Mouse (Mus musculus) limb, embryonic 14.5 days (tissue): ENCODE measurements around the gene Bhlha9. TPM values are rescaled to one million over a fixed set of nuclear protein-coding genes. Genes with fewer than 3 reads are reported as not detected.

Source experiments
- ATAC-seq: fragments of 200-750 bp; cut with Nextera tagmentation; 2 replicates; pipeline ENCODE4 v1.8.0; 2017; ENCODE audit warnings: low read depth, moderate number of reproducible peaks, moderate TSS enrichment; ENCODE audit not compliant: low FRiP score
- DNase-seq: peaks from one replicate; pipeline ENCODE4 v3.0.0-alpha.2; 2015; ENCODE audit warnings: low spot score
- H3K27ac ChIP-seq: fragments of 300-500 bp; sonication (generic); replicated peaks from 2 replicates; pipeline ENCODE4 v1.5.1; 2014; ENCODE audit warnings: low read depth, mild to moderate bottlenecking, low read length, moderate library complexity, mixed read lengths
- H3K27me3 ChIP-seq: fragments of 300-500 bp; sonication (generic); 2 replicates; pipeline ENCODE4 v1.6.1; 2014; ENCODE audit warnings: low read length, mixed read lengths; ENCODE audit not compliant: control insufficient read depth, insufficient read depth
- H3K36me3 ChIP-seq: fragments of 300-500 bp; sonication (generic); 2 replicates; pipeline ENCODE4 v1.6.1; 2014; ENCODE audit warnings: mild to moderate bottlenecking, low read length, moderate library complexity, mixed read lengths; ENCODE audit not compliant: control insufficient read depth, insufficient read depth
- H3K4me1 ChIP-seq: fragments of 300-500 bp; sonication (generic); 2 replicates; pipeline ENCODE4 v1.6.1; 2014; ENCODE audit warnings: antibody characterized with exemption, low read length, mixed read lengths; ENCODE audit not compliant: control insufficient read depth, insufficient read depth
- H3K4me2 ChIP-seq: fragments of 300-500 bp; sonication (generic); replicated peaks from 2 replicates; pipeline ENCODE4 v1.6.1; 2014; ENCODE audit warnings: low read depth, mild to moderate bottlenecking, low read length, moderate library complexity; ENCODE audit not compliant: severe bottlenecking
- H3K4me3 ChIP-seq: fragments of 300-500 bp; sonication (generic); replicated peaks from 2 replicates; pipeline ENCODE4 v1.5.1; 2014; ENCODE audit warnings: low read length
- H3K9ac ChIP-seq: fragments of 300-500 bp; sonication (generic); 2 replicates; pipeline ENCODE4 v1.6.1; 2014; ENCODE audit warnings: mild to moderate bottlenecking, low read depth, low read length, moderate library complexity; ENCODE audit not compliant: severe bottlenecking
- H3K9me3 ChIP-seq: fragments of 300-500 bp; sonication (generic); 2 replicates; pipeline ENCODE4 v1.6.1; 2016; ENCODE audit warnings: low read length; ENCODE audit not compliant: control insufficient read depth
- POLR2A ChIP-seq: fragments of 200-500 bp; IDR thresholded peaks from 2 replicates; pipeline ENCODE4 v1.8.0; 2012; ENCODE audit warnings: inconsistent platforms, mild to moderate bottlenecking, moderate library complexity, borderline replicate concordance; ENCODE audit not compliant: insufficient read depth, insufficient read length; ENCODE audit errors: extremely low read depth
- WGBS: fragments of 180-500 bp; shearing (Covaris S2); extraction: QIAGEN DNeasy Blood & Tissue Kit; methylation state at CpG from one replicate; pipeline ENCODE4 v1.1.7; 2014; 5-methylcytosine and 5-hydroxymethylcytosine counted together
- polyA plus RNA-seq, 2 experiments: library from polyadenylated mRNA; depleted of rRNA in 1 of 2; stranded (reverse) in 1 of 2; unstranded in 1 of 2; fragments of >200 nt; fragmentation: Nextera tagmentation in 1 of 2; extraction: Ambion mirVana in 1 of 2; gene quantifications; 2 replicates each; pipeline versions ENCODE4 v1.2.1 to v1.2.3; 2012 to 2014

The Bhlha9 gene
- polyA plus RNA-seq, 2 experiments = 2.4 to 2.5 TPM

DNA sequence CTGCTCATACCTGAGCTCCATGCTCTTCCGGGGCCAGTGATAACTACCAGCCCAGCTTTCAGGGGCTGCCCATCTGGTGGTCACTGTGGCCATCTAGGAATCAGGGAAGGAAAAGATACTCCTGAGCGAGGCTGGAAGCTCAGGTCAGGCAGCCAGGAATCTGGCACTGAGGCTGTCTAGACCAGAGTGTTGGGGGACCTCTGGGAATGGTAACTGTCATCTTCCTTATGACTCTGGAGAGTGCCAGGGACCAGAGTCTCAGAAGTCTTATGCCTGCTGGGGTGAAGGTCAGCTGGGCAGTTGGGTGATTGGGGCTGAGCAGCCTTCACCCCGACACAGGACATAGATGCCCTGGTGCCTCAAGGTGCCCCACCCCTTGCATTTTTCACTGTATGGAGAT is 35.4 kb downstream of the Bhlha9 start:
- H3K9me3 ChIP-seq = 0 out of 2 replicates have a peak, but pooled peaks cover 3% of the 10 kb centered on the region
- no peaks in the 10 kb centered on the region for H3K36me3 ChIP-seq
- no peak overlapping the region for H3K9ac ChIP-seq
- 82% methylated on average over 3 of the region's 3 CpGs for WGBS
- no peaks in the 10 kb centered on the region for H3K27me3 ChIP-seq
- DNase-seq (no peak), ATAC-seq (no peak)
- no peak for TF ChIP-seq POLR2A
- no peak overlapping the region for H3K27ac ChIP-seq
- no peaks in the 10 kb centered on the region for H3K4me1 ChIP-seq
- H3K4me3 ChIP-seq = no peak overlapping the region
- no peak overlapping the region for H3K4me2 ChIP-seq

DNA sequence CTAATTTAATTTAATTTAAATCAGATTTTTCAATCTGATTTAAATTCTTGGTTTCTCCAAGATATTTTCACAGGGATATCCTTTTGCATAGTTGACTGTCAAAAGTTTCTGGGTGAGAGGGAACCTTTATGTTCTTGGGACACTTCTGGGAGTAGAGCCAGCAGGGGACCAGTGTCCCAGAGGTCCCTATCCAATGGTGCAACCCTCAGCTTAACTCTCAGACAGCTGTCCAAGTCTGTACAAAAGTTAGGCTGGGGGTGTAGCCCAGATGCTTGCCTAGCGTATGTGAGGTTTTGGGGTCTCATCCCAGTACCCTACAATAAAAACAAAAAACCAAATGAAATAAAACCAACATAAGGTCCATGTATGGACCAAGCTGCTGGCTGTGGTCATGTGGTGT is 35.8 kb downstream of the Bhlha9 start:
- no peaks in the 10 kb centered on the region for H3K36me3 ChIP-seq
- H3K27me3 ChIP-seq = no peaks in the 10 kb centered on the region
- no peak overlapping the region for H3K27ac ChIP-seq
- ATAC-seq (no peak), DNase-seq (no peak)
- no peak overlapping the region for H3K4me2 ChIP-seq
- WGBS = 88% methylated on average over 1 of the region's 1 CpGs
- TF ChIP-seq POLR2A = no peak
- H3K4me3 ChIP-seq = no peak overlapping the region
- H3K4me1 ChIP-seq = no peaks in the 10 kb centered on the region
- no peak overlapping the region for H3K9ac ChIP-seq
- 0 out of 2 replicates have a peak, but pooled peaks cover 3% of the 10 kb centered on the region for H3K9me3 ChIP-seq

DNA sequence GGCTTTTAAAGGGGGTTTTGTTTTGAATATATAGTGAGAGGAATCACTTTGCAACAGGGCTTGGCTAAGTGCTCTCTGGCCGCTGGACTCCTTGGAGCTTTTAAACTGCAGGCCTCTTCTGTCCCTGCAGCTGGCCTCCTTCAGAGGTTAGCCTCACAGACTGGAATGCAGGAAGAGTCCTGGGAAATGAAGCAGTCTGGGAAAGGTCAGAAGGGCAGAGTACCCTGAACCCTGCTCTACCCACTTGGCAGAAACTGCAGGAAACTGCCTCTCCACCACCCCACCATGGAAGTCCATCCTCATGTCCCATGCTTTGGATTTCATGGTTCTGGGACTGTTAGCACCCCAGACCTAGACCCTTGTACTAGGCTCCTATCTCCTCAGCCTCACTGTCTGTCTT is 36.6 kb downstream of the Bhlha9 start:
- Histone ChIP-seq H3K4me2 (no peak overlapping the region), H3K4me3 (no peak overlapping the region), H3K4me1 (no peaks in the 10 kb centered on the region), H3K9ac (no peak overlapping the region), H3K27ac (no peak overlapping the region), H3K9me3 (0 out of 2 replicates have a peak, but pooled peaks cover 3% of the 10 kb centered on the region), H3K27me3 (no peaks in the 10 kb centered on the region), H3K36me3 (no peaks in the 10 kb centered on the region)
- DNase-seq = no peak
- ATAC-seq = no peak
- 37% methylated on average over 1 of the region's 1 CpGs for WGBS
- no peak for TF ChIP-seq POLR2A

DNA sequence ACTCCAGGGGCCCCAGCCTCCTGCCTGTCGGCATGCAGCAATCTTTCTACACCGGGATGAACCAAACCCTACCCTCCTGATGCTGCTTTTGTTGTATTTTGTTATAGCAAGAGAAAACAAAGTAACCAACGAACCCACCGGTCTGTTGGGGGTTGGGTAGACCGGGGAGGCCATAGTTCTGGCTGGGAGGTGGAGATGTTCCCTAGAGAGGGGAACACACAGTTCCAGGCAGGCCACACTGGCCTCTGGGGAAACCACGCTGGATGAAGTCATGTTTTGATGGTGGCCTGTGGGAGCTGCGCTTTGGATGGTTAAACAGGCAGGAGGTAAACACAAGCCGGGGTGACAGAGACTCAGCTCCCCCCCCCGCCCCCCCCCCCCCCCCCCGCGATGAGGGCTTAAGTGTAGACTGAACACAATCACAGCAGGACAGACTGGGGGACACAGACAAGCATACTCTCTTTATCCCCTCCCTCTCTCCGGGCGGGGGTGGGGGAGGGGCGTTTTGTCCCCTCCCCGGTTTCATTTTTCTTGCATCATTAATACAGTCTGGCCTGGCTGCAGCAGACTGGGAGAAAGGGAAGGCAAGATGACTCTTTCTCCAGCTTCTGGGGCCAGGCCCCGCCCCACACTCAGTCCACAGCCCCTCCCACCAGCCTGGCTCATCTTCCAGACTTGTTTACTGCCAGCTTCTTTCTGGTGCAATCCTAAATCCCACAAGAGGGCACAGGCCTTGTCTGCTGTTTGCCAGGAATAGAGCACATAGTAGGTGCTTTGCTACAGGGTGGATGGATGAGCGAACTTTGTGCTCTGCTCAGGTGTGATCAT is 37.6 kb downstream of the Bhlha9 start:
- H3K27me3 ChIP-seq = no peaks in the 10 kb centered on the region
- 0 out of 2 replicates have a peak, but pooled peaks cover 3% of the 10 kb centered on the region for H3K9me3 ChIP-seq
- WGBS = 33% methylated on average over 9 of the region's 17 CpGs
- no peak overlapping the region for H3K4me3 ChIP-seq
- H3K36me3 ChIP-seq = no peaks in the 10 kb centered on the region
- H3K9ac ChIP-seq = no peak overlapping the region
- peak; percentile 47; the same call in 1 of the 2 replicates for ATAC-seq
- DNase-seq = peak; percentile 17
- H3K4me1 ChIP-seq = no peaks in the 10 kb centered on the region
- H3K27ac ChIP-seq = no peak overlapping the region
- TF ChIP-seq POLR2A = no peak
- H3K4me2 ChIP-seq = no peak overlapping the region

DNA sequence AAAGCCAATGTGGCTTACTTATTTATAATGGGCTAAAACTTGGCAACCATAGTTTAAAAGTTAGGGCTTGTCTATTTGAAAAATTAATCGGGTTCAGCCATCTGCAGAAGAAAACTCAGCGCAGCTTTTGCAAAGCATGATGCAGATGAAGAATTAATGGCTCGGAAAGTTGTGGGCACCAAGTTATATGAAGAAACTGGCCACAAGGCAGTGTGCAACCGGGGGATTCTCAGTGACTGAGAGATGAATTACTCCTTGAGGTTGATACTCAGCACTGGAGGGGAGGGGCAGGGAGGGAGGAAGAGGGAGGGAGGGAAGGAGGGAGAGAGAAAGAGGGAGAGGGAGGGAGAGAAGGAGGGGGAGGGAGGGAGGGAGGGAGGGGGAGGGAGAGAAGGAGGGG is 44.7 kb downstream of the Bhlha9 start:
- no peak for ATAC-seq
- Histone ChIP-seq H3K9me3 (no peaks in the 10 kb centered on the region), H3K4me1 (no peaks in the 10 kb centered on the region), H3K36me3 (no peaks in the 10 kb centered on the region), H3K9ac (no peak overlapping the region), H3K4me2 (no peak overlapping the region), H3K27ac (no peak overlapping the region), H3K27me3 (no peaks in the 10 kb centered on the region), H3K4me3 (no peak overlapping the region)
- no peak for DNase-seq
- 82% methylated on average over 4 of the region's 4 CpGs for WGBS
- TF ChIP-seq POLR2A = no peak

Other genes with a start within 250 kb of the Bhlha9 start
- gene Abr, start 50.2 kb upstream of the Bhlha9 start, polyA plus RNA-seq (2012; rRNA removed) = 67.5 and 82.3 TPM in 2 replicates
- 39.7 and 44.5 TPM in 2 replicates for gene Abr, start 50.2 kb upstream of the Bhlha9 start, polyA plus RNA-seq (2014; fragmentation: Nextera tagmentation; extraction: Ambion mirVana)
- 0.18 and 0.20 TPM in 2 replicates for gene Trarg1, start 7.3 kb downstream of the Bhlha9 start, polyA plus RNA-seq (2012; rRNA removed)
- 0.51 and 0.57 TPM in 2 replicates for gene Trarg1, start 7.3 kb downstream of the Bhlha9 start, polyA plus RNA-seq (2014; fragmentation: Nextera tagmentation; extraction: Ambion mirVana)
- gene Gosr1, start 91.1 kb downstream of the Bhlha9 start, polyA plus RNA-seq (2012; rRNA removed) = 24.7 and 26.0 TPM in 2 replicates
- 36.3 and 37.0 TPM in 2 replicates for gene Gosr1, start 91.1 kb downstream of the Bhlha9 start, polyA plus RNA-seq (2014; fragmentation: Nextera tagmentation; extraction: Ambion mirVana)
- 24.9 and 25.1 TPM in 2 replicates for gene Cpd, start 174.5 kb downstream of the Bhlha9 start, polyA plus RNA-seq (2012; rRNA removed)
- 21.0 and 21.7 TPM in 2 replicates for gene Cpd, start 174.5 kb downstream of the Bhlha9 start, polyA plus RNA-seq (2014; fragmentation: Nextera tagmentation; extraction: Ambion mirVana)
- 0.09 and 0.17 TPM in 2 replicates for gene Tmigd1, start 229.7 kb downstream of the Bhlha9 start, polyA plus RNA-seq (2012; rRNA removed)
- 0.33 and 0.36 TPM in 2 replicates for gene Tmigd1, start 229.7 kb downstream of the Bhlha9 start, polyA plus RNA-seq (2014; fragmentation: Nextera tagmentation; extraction: Ambion mirVana)